Mouse (Mus musculus): ENCODE measurements around the gene Ctcf. TPM values are rescaled to one million over a fixed set of nuclear protein-coding genes. Genes with fewer than 3 reads are reported as not detected.

The Ctcf gene
- polyA plus RNA-seq, 1 experiment from 2014 or later = 42.2 TPM

DNA sequence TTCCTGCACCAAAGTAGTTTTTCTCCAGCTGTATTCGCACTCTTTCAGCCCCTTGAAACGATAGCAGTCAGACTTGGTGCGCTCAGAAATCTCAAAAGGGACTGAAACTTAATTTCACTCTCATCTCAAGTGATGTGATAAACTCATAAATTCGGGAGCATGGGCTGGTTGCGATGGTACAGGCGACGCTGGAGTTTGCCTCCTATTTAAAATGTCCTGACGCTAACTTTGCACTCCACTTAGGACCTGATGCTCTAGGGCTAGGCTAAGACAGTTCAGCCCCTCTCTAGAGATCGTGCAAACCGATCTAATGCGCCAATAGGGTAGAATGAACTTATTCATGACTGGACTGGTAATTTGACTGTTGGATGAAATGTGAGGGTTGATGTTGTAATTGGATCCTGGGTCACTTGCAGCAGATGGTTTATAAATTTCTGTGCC, 1.3 kb downstream of the Ctcf start:
- Histone ChIP-seq H3K4me1 (replicated peaks; ENCODE audit: control insufficient read depth, insufficient read depth, low read length) (no peaks in the 10 kb centered on the region), H3K4me2 (replicated peaks; ENCODE audit: low read depth) (peak overlapping the region; percentile 95), H3K9ac (ENCODE audit: low read depth, low read length) (peak overlapping the region; percentile 96), H3K36me3 (ENCODE audit: control insufficient read depth, insufficient read depth) (no peaks in the 10 kb centered on the region), H3K27ac (ENCODE audit: low read depth, low read length) (peak overlapping the region; percentile 100), H3K27me3 (replicated peaks; ENCODE audit: control insufficient read depth, insufficient read depth, low read length) (no peaks in the 10 kb centered on the region), H3K4me3 (ENCODE audit: low read depth, low read length) (peak overlapping the region; percentile 91), H3K9me3 (ENCODE audit: control insufficient read depth) (no peaks in the 10 kb centered on the region)
- TF ChIP-seq CTCF (IDR thresholded peaks at IDR 0.05; ENCODE audit: low read depth) = no peak
- WGBS = under 1% methylated on average over 11 of the region's 11 CpGs
- ATAC-seq = no peak

DNA sequence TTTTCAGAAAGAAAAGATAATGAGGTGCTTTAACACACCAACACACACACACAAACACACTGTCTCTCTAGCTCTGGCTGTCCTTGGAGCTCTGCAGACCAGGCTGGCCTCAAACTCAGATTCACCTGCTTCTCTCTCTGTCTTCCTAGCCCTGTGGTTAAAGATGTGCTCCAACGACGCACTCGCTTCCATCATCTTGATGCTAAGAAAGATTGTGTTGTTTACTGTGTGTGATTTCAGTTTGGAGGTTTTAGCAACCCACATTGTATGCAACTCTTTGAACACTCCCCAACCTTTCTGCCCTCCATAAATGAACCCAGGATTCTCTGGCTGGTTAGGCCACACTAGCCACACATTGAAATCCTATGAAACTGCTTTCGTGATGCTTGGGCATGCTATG, 2.1 kb downstream of the Ctcf start:
- Histone ChIP-seq H3K4me2 (replicated peaks; ENCODE audit: low read depth) (peak overlapping the region; percentile 95; the same call in 1 of the 2 replicates), H3K4me1 (replicated peaks; ENCODE audit: control insufficient read depth, insufficient read depth, low read length) (no peaks in the 10 kb centered on the region), H3K36me3 (ENCODE audit: control insufficient read depth, insufficient read depth) (peaks cover 1% of the 10 kb centered on the region; the same call in 1 of the 2 replicates), H3K9me3 (ENCODE audit: control insufficient read depth) (no peaks in the 10 kb centered on the region), H3K4me3 (ENCODE audit: low read depth, low read length) (no peak overlapping the region), H3K27me3 (replicated peaks; ENCODE audit: control insufficient read depth, insufficient read depth, low read length) (no peaks in the 10 kb centered on the region), H3K27ac (ENCODE audit: low read depth, low read length) (no peak overlapping the region), H3K9ac (ENCODE audit: low read depth, low read length) (no peak overlapping the region)
- WGBS = 77% methylated on average over 4 of the region's 4 CpGs
- ATAC-seq = no peak
- no peak for TF ChIP-seq CTCF (IDR thresholded peaks at IDR 0.05; ENCODE audit: low read depth)

DNA sequence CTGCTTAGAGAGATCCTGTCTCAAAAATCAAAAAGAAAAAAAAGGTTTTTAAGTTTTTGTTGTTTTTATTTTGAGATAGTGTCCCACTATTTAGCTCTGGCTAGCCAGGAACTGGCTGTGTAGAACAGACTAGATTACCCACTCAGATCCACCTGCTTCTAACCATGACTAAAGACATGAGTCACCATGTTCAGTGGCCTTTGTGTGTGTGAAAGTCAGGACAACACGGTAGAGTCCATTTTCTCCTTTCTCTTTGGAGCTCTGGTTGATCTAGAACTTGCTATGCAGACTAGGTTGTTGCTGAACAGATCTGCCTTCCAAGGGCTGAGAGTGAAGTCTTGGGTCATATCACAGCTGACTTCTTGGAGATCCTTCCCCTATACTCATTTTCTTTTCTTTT, 3.5 kb downstream of the Ctcf start:
- Histone ChIP-seq H3K4me3 (ENCODE audit: low read depth, low read length) (no peak overlapping the region), H3K27ac (ENCODE audit: low read depth, low read length) (no peak overlapping the region), H3K9me3 (ENCODE audit: control insufficient read depth) (no peaks in the 10 kb centered on the region), H3K27me3 (replicated peaks; ENCODE audit: control insufficient read depth, insufficient read depth, low read length) (no peaks in the 10 kb centered on the region), H3K4me2 (replicated peaks; ENCODE audit: low read depth) (no peak overlapping the region), H3K4me1 (replicated peaks; ENCODE audit: control insufficient read depth, insufficient read depth, low read length) (no peaks in the 10 kb centered on the region), H3K9ac (ENCODE audit: low read depth, low read length) (no peak overlapping the region), H3K36me3 (ENCODE audit: control insufficient read depth, insufficient read depth) (peaks cover 12% of the 10 kb centered on the region)
- ATAC-seq = no peak
- WGBS = 71% methylated on average over 1 of the region's 1 CpGs
- TF ChIP-seq CTCF (IDR thresholded peaks at IDR 0.05; ENCODE audit: low read depth) = no peak

DNA sequence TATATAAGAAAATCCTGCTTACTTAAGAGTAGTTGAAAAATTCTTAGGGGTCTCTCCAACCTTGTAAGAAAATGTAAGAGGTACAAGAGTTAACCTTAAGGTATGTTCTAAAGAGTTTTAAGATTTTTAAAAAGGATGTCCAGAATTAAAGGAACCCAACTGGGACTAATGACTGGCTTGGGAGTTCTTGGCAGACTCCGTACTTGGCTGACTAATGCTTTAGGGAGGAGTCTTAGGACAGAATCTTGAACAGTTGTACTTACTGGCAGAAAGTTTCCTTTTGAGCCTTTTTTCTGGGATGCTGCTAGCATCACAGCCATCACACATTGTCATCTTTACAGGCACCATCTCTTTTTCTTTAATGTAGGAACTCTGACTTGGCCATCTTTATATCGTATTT, 4.1 kb downstream of the Ctcf start:
- ATAC-seq = no peak
- no peak for TF ChIP-seq CTCF (IDR thresholded peaks at IDR 0.05; ENCODE audit: low read depth)
- WGBS = 65% methylated on average over 2 of the region's 2 CpGs
- peaks cover 12% of the 10 kb centered on the region for H3K36me3 ChIP-seq (ENCODE audit: control insufficient read depth, insufficient read depth)
- H3K9me3 ChIP-seq (ENCODE audit: control insufficient read depth) = no peaks in the 10 kb centered on the region
- H3K4me3 ChIP-seq (ENCODE audit: low read depth, low read length) = no peak overlapping the region
- H3K27ac ChIP-seq (ENCODE audit: low read depth, low read length) = no peak overlapping the region
- no peak overlapping the region for H3K9ac ChIP-seq (ENCODE audit: low read depth, low read length)
- H3K27me3 ChIP-seq (replicated peaks; ENCODE audit: control insufficient read depth, insufficient read depth, low read length) = no peaks in the 10 kb centered on the region
- no peak overlapping the region for H3K4me2 ChIP-seq (replicated peaks; ENCODE audit: low read depth)
- no peaks in the 10 kb centered on the region for H3K4me1 ChIP-seq (replicated peaks; ENCODE audit: control insufficient read depth, insufficient read depth, low read length)

DNA sequence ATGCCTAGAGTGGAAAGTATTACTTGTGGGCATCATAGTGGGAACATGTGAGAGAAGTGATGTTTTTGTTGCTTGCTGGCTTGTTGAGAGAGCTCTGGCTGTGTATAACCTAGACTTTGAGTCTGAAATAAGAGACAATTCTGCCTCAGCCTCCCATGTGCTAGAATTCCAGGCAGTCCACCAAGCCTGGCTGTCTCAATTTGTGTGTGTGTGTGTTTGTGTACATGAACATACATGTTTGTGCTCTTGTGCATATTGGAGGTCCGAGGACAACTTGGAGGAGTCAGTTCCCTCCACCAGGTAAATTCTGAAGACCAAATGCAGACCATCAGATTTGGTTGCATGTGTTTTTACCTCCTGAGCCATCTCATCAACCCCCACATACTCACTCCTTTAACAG, 8.8 kb downstream of the Ctcf start:
- H3K9me3 ChIP-seq (ENCODE audit: control insufficient read depth) = no peaks in the 10 kb centered on the region
- no peak for TF ChIP-seq CTCF (IDR thresholded peaks at IDR 0.05; ENCODE audit: low read depth)
- H3K4me3 ChIP-seq (ENCODE audit: low read depth, low read length) = no peak overlapping the region
- no peak overlapping the region for H3K4me2 ChIP-seq (replicated peaks; ENCODE audit: low read depth)
- no peak overlapping the region for H3K27ac ChIP-seq (ENCODE audit: low read depth, low read length)
- no peaks in the 10 kb centered on the region for H3K27me3 ChIP-seq (replicated peaks; ENCODE audit: control insufficient read depth, insufficient read depth, low read length)
- H3K9ac ChIP-seq (ENCODE audit: low read depth, low read length) = no peak overlapping the region
- no peaks in the 10 kb centered on the region for H3K4me1 ChIP-seq (replicated peaks; ENCODE audit: control insufficient read depth, insufficient read depth, low read length)
- no peak for ATAC-seq
- 90% methylated on average over 1 of the region's 1 CpGs for WGBS
- H3K36me3 ChIP-seq (ENCODE audit: control insufficient read depth, insufficient read depth) = peaks cover 22% of the 10 kb centered on the region

DNA sequence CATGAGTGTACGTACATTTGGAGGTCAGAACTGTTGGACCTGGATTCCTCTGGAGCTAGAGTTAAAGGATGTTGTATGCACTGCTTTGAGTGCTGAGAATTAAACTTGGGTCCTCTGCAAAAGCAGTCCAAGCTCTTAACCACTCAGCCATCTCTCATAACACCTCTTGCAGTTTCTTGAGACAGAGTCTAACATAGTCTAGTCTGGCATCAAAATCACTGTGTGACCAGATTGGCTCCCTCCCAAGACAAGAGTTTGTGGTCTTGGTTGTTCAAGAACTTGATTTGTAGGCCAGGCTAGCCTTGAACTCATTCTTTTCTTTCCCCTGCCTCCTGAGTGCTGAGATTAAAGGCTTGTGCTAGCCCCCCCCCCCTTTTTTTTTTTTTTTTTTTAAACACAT, 12.6 kb downstream of the Ctcf start:
- Histone ChIP-seq H3K9me3 (ENCODE audit: control insufficient read depth) (no peaks in the 10 kb centered on the region), H3K4me3 (ENCODE audit: low read depth, low read length) (no peak overlapping the region), H3K4me1 (replicated peaks; ENCODE audit: control insufficient read depth, insufficient read depth, low read length) (0 out of 2 replicates have a peak, but pooled peaks cover 3% of the 10 kb centered on the region), H3K4me2 (replicated peaks; ENCODE audit: low read depth) (no peak overlapping the region), H3K27ac (ENCODE audit: low read depth, low read length) (no peak overlapping the region), H3K9ac (ENCODE audit: low read depth, low read length) (no peak overlapping the region), H3K27me3 (replicated peaks; ENCODE audit: control insufficient read depth, insufficient read depth, low read length) (no peaks in the 10 kb centered on the region), H3K36me3 (ENCODE audit: control insufficient read depth, insufficient read depth) (peaks cover 28% of the 10 kb centered on the region; the same call in 1 of the 2 replicates)
- ATAC-seq = no peak
- 96% methylated on average over 1 of the region's 1 CpGs for WGBS
- no peak for TF ChIP-seq CTCF (IDR thresholded peaks at IDR 0.05; ENCODE audit: low read depth)

DNA sequence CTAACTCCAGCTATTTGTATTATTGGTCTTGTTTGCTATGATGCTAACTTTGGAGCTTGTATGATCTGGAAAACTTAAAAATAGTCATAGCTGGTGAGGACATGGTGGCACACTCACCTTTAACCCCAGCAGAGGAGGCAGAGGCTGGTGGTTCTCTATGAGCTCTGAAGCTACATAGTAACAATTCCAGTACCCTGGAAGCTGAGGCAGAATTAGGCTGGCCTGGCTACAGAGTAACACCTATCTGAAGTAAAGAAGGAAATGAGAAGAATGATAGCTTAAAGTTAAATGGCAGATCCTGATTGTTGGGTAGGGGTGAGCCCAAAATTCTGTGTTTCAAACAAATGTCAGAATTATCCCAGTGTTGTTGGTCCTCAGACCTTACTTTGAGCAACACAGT, 21.3 kb downstream of the Ctcf start:
- Histone ChIP-seq H3K27me3 (replicated peaks; ENCODE audit: control insufficient read depth, insufficient read depth, low read length) (no peaks in the 10 kb centered on the region), H3K27ac (ENCODE audit: low read depth, low read length) (no peak overlapping the region), H3K4me1 (replicated peaks; ENCODE audit: control insufficient read depth, insufficient read depth, low read length) (no peaks in the 10 kb centered on the region), H3K36me3 (ENCODE audit: control insufficient read depth, insufficient read depth) (peaks cover 17% of the 10 kb centered on the region; the same call in 1 of the 2 replicates), H3K9ac (ENCODE audit: low read depth, low read length) (no peak overlapping the region), H3K4me2 (replicated peaks; ENCODE audit: low read depth) (no peak overlapping the region), H3K9me3 (ENCODE audit: control insufficient read depth) (no peaks in the 10 kb centered on the region), H3K4me3 (ENCODE audit: low read depth, low read length) (no peak overlapping the region)
- ATAC-seq = no peak
- TF ChIP-seq CTCF (IDR thresholded peaks at IDR 0.05; ENCODE audit: low read depth) = no peak
